Mouse (Mus musculus): ENCODE data around the gene Hist1h2bl.
"Not testable (repeated sequence)": the region's sequence is repeated elsewhere in the genome, so short reads cannot be mapped to it uniquely, and the experiment has no call there.

- TF ChIP-seq EP300 (optimal IDR thresholded peaks at IDR 0.05); CTCF (IDR thresholded peaks at IDR 0.05; ENCODE audit: low read depth): not testable (repeated sequence)
Measured at GRCm38 (mm10) chr13:21717397-21718357, 1.7 kb upstream of the Hist1h2bl start, which contains the start of gene Hist1h3h.
